Mouse (Mus musculus): Measurements from ENCODE around the gene Hoxd3.

DNA sequence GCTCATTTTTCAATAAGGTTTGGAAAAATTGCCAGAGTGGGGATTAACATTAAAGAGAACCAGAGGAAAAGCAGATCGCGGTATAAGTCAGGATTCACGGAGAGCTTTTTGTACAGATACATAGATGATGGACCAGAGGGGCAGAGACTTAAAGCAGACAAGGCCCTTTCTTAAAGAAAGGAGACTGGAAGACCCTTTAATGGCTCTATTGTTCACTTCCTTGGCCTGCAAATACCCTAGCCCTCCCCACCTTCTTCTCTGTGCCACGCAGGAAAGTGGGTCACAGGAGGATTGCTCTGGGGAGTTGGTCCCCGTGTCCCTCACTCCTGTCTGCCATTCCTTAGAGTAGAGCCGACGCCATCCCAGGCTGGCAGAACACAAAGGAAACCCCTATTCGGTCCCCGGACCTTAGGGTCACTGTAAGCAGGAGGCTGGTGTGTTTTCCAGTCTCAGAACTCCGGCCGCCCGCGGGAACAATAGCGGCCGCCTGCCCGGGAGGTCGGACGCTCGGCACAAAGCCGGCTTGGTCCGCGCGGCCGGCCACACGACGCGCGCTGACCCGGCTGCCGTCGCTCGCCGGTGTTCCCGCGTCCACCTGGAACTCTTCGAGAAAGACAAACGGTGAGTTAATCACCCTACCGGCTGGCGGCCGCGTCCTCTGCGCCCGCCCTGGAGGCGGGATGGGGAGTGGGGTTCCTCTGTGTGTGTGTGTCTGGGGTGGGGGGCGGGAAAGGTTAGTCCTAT lies 40.9 kb downstream of the Hoxd3 start:
- TF ChIP-seq CTCF (IDR thresholded peaks at IDR 0.05; ENCODE audit: borderline replicate concordance, insufficient read depth, low read depth, low read length) (no peak), POLR2A (IDR thresholded peaks at IDR 0.05; ENCODE audit: borderline replicate concordance, insufficient read depth, low read length) (no peak)

All from cerebellum, adult 2 months (tissue).